Mouse (Mus musculus): ENCODE results near the gene Foxr1. TPM values are rescaled to one million over a fixed set of nuclear protein-coding genes. Genes with fewer than 3 reads are reported as not detected.
"Not testable (repeated sequence)": the region's sequence is repeated elsewhere in the genome, so short reads cannot be mapped to it uniquely, and the experiment has no call there.

Foxr1 gene
- polyA plus RNA-seq, 1 experiment from 2014 or later: not detected

DNA sequence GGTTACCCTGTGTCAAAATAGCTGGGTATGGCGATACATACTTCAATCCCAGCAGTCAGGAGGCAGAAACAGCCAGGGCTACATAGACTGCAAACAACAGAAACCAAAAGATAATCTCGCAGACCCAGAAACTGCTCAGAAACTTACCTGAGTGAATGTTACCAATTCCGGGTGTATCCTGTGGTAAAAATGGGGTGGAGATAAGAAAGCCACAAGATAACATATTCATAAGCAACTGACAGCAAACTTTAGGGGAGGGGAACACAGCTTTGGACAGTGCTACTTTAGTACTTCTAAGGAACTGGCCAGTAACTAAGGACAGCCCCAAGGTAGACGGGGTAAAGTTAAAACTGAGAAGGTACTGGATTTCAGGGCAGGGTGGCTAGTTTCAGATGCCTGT, 28.6 kb downstream of the Foxr1 start:
- no peaks in the 10 kb centered on the region for H3K27me3 ChIP-seq (replicated peaks; ENCODE audit: control insufficient read depth, insufficient read depth, low read length)
- no peak overlapping the region for H3K9ac ChIP-seq (ENCODE audit: low read depth, low read length)
- peaks cover 34% of the 10 kb centered on the region for H3K36me3 ChIP-seq (ENCODE audit: control insufficient read depth, insufficient read depth, low read length)
- DNase-seq (ENCODE audit: low spot score) (no peak), ATAC-seq (replicated peaks; ENCODE audit: low FRiP score) (peak; percentile 17; the same call in 1 of the 2 replicates)
- H3K27ac ChIP-seq (ENCODE audit: low read depth, low read length): peak overlapping the region; percentile 62
- peaks cover 2% of the 10 kb centered on the region for H3K4me1 ChIP-seq (replicated peaks; ENCODE audit: control insufficient read depth, insufficient read depth, low read length)
- no peak overlapping the region for H3K4me3 ChIP-seq (ENCODE audit: low read depth, low read length)
- WGBS: 43% methylated on average over 4 of the region's 4 CpGs
- no peak overlapping the region for H3K4me2 ChIP-seq
- H3K9me3 ChIP-seq (ENCODE audit: control insufficient read depth, low read length): no peaks in the 10 kb centered on the region

- Histone ChIP-seq H3K4me2 (no peak overlapping the region), H3K4me3 (ENCODE audit: low read depth, low read length) (no peak overlapping the region), H3K9ac (ENCODE audit: low read depth, low read length) (no peak overlapping the region), H3K27me3 (replicated peaks; ENCODE audit: control insufficient read depth, insufficient read depth, low read length) (no peaks in the 10 kb centered on the region), H3K4me1 (replicated peaks; ENCODE audit: control insufficient read depth, insufficient read depth, low read length) (peaks cover 2% of the 10 kb centered on the region), H3K36me3 (ENCODE audit: control insufficient read depth, insufficient read depth, low read length) (peaks cover 34% of the 10 kb centered on the region), H3K9me3 (ENCODE audit: control insufficient read depth, low read length) (no peaks in the 10 kb centered on the region), H3K27ac (ENCODE audit: low read depth, low read length) (no peak overlapping the region)
- 90% methylated on average over 1 of the region's 1 CpGs for WGBS
- no peak for DNase-seq (ENCODE audit: low spot score)
- no peak for ATAC-seq (replicated peaks; ENCODE audit: low FRiP score)
Observed at GRCm38 (mm10) chr9:44411601-44412130, 29.3 kb downstream of the Foxr1 start.

GRCm38 (mm10) chr9:44410647-44411336, 30.1 kb downstream of the Foxr1 start:
- Histone ChIP-seq H3K4me2 (peak overlapping the region; percentile 17), H3K4me3 (ENCODE audit: low read depth, low read length) (peak overlapping the region; percentile 6; the same call in 1 of the 2 replicates), H3K4me1 (replicated peaks; ENCODE audit: control insufficient read depth, insufficient read depth, low read length) (peaks cover 2% of the 10 kb centered on the region), H3K9me3 (ENCODE audit: control insufficient read depth, low read length) (no peaks in the 10 kb centered on the region), H3K36me3 (ENCODE audit: control insufficient read depth, insufficient read depth, low read length) (peaks cover 33% of the 10 kb centered on the region), H3K27ac (ENCODE audit: low read depth, low read length) (peak overlapping the region; percentile 25; the same call in 1 of the 2 replicates), H3K27me3 (replicated peaks; ENCODE audit: control insufficient read depth, insufficient read depth, low read length) (no peaks in the 10 kb centered on the region), H3K9ac (ENCODE audit: low read depth, low read length) (no peak overlapping the region)
- ATAC-seq (replicated peaks; ENCODE audit: low FRiP score): no peak
- 83% methylated on average over 2 of the region's 2 CpGs for WGBS
- DNase-seq (ENCODE audit: low spot score): no peak

- peak overlapping the region; percentile 97 for H3K9ac ChIP-seq (ENCODE audit: low read depth, low read length)
- H3K4me1 ChIP-seq (replicated peaks; ENCODE audit: control insufficient read depth, insufficient read depth, low read length): not testable (repeated sequence)
- peak overlapping the region; percentile 71 for H3K27ac ChIP-seq (ENCODE audit: low read depth, low read length)
Observed at GRCm38 (mm10) chr9:44408693-44409092, 32.2 kb downstream of the Foxr1 start.

GRCm38 (mm10) chr9:44407752-44408097, 33.2 kb downstream of the Foxr1 start:
- H3K36me3 ChIP-seq (ENCODE audit: control insufficient read depth, insufficient read depth, low read length): peaks cover 44% of the 10 kb centered on the region

More at GRCm38 (mm10) chr9:44408693-44409092, 32.2 kb downstream of the Foxr1 start:
- ATAC-seq (replicated peaks; ENCODE audit: low FRiP score); H3K27me3 ChIP-seq (replicated peaks; ENCODE audit: control insufficient read depth, insufficient read depth, low read length); DNase-seq (ENCODE audit: low spot score); H3K9me3 ChIP-seq (ENCODE audit: control insufficient read depth, low read length): not testable (repeated sequence)
- peak overlapping the region; percentile 91 for H3K4me3 ChIP-seq (ENCODE audit: low read depth, low read length)
- peaks cover 44% of the 10 kb centered on the region for H3K36me3 ChIP-seq (ENCODE audit: control insufficient read depth, insufficient read depth, low read length)
- H3K4me2 ChIP-seq: peak overlapping the region; percentile 74
- 54% methylated on average over 9 of the region's 9 CpGs for WGBS

DNA sequence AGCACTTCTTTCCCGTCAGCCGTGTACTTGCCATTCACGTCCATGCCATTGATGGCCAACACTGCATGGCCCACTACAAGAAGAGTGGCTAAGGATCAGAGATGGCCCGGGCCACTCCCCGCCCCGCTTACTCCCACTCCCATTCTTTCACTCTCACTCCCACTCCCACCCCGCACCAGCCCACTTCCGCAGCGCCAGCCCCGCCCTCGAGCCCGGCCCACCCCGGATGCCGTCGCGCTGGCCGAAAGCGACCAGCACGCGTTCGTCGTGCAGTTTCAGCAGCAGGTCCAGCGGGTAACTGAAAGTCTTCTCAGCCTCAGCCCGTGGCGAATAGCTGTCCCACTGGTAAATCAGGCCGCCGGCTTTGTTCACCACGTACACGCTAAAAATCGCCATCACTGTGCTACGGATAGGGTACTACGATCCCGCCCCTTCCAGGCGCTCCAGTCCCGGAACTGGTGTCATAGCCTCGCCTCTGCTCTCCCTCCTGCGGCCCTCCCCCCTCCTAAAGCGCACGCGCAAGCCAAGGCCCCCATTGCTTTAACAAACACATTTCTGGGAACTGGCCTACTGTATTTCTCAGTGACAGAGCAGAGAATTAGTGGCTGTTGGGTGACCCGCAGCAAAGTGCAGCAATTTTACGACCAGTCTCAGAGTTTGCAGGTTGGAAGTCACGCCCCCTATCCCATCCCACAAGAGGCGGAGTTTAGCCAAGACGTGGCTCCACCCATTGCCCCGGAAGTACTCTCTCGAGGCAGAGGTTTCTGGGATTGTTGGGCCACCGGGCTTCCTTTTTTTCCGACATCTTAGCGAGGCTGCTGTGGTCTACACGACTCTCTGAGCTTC, 33.8 kb downstream of the Foxr1 start, which contains the start of the genes Rps25 and Trappc4:
Gene Rps25 (plus strand): TSS at position 234 of the 846 bp plus-strand sequence.
Gene Trappc4 (minus strand): TSS at position 695 of the 846 bp plus-strand sequence.
- peak; percentile 98 for DNase-seq (ENCODE audit: low spot score)
- Histone ChIP-seq H3K27ac (ENCODE audit: low read depth, low read length) (peak within 1 kb of the TSS; percentile 71), H3K27me3 (replicated peaks; ENCODE audit: control insufficient read depth, insufficient read depth, low read length) (no peaks in the 10 kb centered on the region), H3K4me1 (replicated peaks; ENCODE audit: control insufficient read depth, insufficient read depth, low read length) (peaks cover 5% of the 10 kb centered on the region), H3K4me3 (ENCODE audit: low read depth, low read length) (peak within 1 kb of the TSS; percentile 91), H3K36me3 (ENCODE audit: control insufficient read depth, insufficient read depth, low read length) (peaks cover 49% of the 10 kb centered on the region), H3K9me3 (ENCODE audit: control insufficient read depth, low read length) (no peaks in the 10 kb centered on the region), H3K4me2 (peak within 1 kb of the TSS; percentile 74), H3K9ac (ENCODE audit: low read depth, low read length) (peak within 1 kb of the TSS; percentile 97)
- ATAC-seq (replicated peaks; ENCODE audit: low FRiP score): peak; percentile 94
- under 1% methylated on average over 51 of the region's 51 CpGs for WGBS

More at GRCm38 (mm10) chr9:44407752-44408097, 33.2 kb downstream of the Foxr1 start:
- no peaks in the 10 kb centered on the region for H3K27me3 ChIP-seq (replicated peaks; ENCODE audit: control insufficient read depth, insufficient read depth, low read length)
- ATAC-seq (replicated peaks; ENCODE audit: low FRiP score): no peak; the same call in 1 of the 2 replicates
- H3K27ac ChIP-seq (ENCODE audit: low read depth, low read length): peak overlapping the region; percentile 71
- H3K4me1 ChIP-seq (replicated peaks; ENCODE audit: control insufficient read depth, insufficient read depth, low read length): peaks cover 5% of the 10 kb centered on the region
- peak overlapping the region; percentile 91 for H3K4me3 ChIP-seq (ENCODE audit: low read depth, low read length)
- peak overlapping the region; percentile 74 for H3K4me2 ChIP-seq
- H3K9ac ChIP-seq (ENCODE audit: low read depth, low read length): peak overlapping the region; percentile 97
- WGBS: 1% methylated on average over 24 of the region's 24 CpGs
- H3K9me3 ChIP-seq (ENCODE audit: control insufficient read depth, low read length): no peaks in the 10 kb centered on the region
- DNase-seq (ENCODE audit: low spot score): no peak

DNA sequence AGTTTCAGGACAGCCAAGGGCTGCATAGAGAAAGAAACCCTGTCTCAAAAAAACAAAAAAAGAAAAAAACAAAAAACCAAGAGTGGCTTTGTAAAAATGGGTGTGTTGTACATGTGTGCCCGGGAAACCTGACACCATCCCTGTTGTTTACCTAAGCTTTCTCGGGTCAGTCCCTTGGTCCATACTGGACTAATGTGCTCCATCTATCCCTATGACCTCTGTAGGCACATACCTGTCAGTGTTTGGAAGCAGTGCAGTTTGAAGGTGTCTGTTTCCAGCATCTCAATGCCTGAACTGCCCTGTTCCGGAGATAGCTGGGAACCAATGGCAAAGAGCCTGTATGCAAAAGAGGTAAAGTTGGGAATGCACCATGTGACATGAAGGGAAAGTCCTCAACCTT, 35.9 kb downstream of the Foxr1 start:
- WGBS: 82% methylated on average over 3 of the region's 3 CpGs
- H3K36me3 ChIP-seq (ENCODE audit: control insufficient read depth, insufficient read depth, low read length): peaks cover 58% of the 10 kb centered on the region

GRCm38 (mm10) chr9:44401081-44401480, 39.9 kb downstream of the Foxr1 start:
- Histone ChIP-seq H3K9ac (ENCODE audit: low read depth, low read length) (no peak overlapping the region), H3K4me1 (replicated peaks; ENCODE audit: control insufficient read depth, insufficient read depth, low read length) (peaks cover 17% of the 10 kb centered on the region), H3K27me3 (replicated peaks; ENCODE audit: control insufficient read depth, insufficient read depth, low read length) (no peaks in the 10 kb centered on the region), H3K36me3 (ENCODE audit: control insufficient read depth, insufficient read depth, low read length) (peaks cover 47% of the 10 kb centered on the region), H3K4me2 (no peak overlapping the region), H3K9me3 (ENCODE audit: control insufficient read depth, low read length) (no peaks in the 10 kb centered on the region), H3K27ac (ENCODE audit: low read depth, low read length) (no peak overlapping the region), H3K4me3 (ENCODE audit: low read depth, low read length) (no peak overlapping the region)
- DNase-seq (ENCODE audit: low spot score) (no peak), ATAC-seq (replicated peaks; ENCODE audit: low FRiP score) (no peak)
- WGBS: 90% methylated on average over 4 of the region's 4 CpGs

More for the DNA sequence above, 35.9 kb downstream of the Foxr1 start:
- no peaks in the 10 kb centered on the region for H3K27me3 ChIP-seq (replicated peaks; ENCODE audit: control insufficient read depth, insufficient read depth, low read length)
- peaks cover 3% of the 10 kb centered on the region for H3K4me1 ChIP-seq (replicated peaks; ENCODE audit: control insufficient read depth, insufficient read depth, low read length)
- no peak overlapping the region for H3K27ac ChIP-seq (ENCODE audit: low read depth, low read length)
- DNase-seq (ENCODE audit: low spot score): no peak
- H3K9me3 ChIP-seq (ENCODE audit: control insufficient read depth, low read length): no peaks in the 10 kb centered on the region
- no peak for ATAC-seq (replicated peaks; ENCODE audit: low FRiP score)
- no peak overlapping the region for H3K9ac ChIP-seq (ENCODE audit: low read depth, low read length)
- H3K4me2 ChIP-seq: no peak overlapping the region
- no peak overlapping the region for H3K4me3 ChIP-seq (ENCODE audit: low read depth, low read length)

Measured in liver, embryonic 11.5 days (tissue).